Mouse (Mus musculus) limb, embryonic 14.5 days (tissue): ENCODE measurements around the gene Trim63. TPM values are rescaled to one million over a fixed set of nuclear protein-coding genes. Genes with fewer than 3 reads are reported as not detected.

ENCODE experiments used
- ATAC-seq: fragments of 200-750 bp; cut with Nextera tagmentation; 2 replicates; pipeline ENCODE4 v1.8.0; 2017; ENCODE audit warnings: low read depth, moderate number of reproducible peaks, moderate TSS enrichment; ENCODE audit not compliant: low FRiP score
- DNase-seq: peaks from one replicate; pipeline ENCODE4 v3.0.0-alpha.2; 2015; ENCODE audit warnings: low spot score
- H3K27ac ChIP-seq: fragments of 300-500 bp; sonication (generic); replicated peaks from 2 replicates; pipeline ENCODE4 v1.5.1; 2014; ENCODE audit warnings: low read depth, mild to moderate bottlenecking, low read length, moderate library complexity, mixed read lengths
- H3K27me3 ChIP-seq: fragments of 300-500 bp; sonication (generic); 2 replicates; pipeline ENCODE4 v1.6.1; 2014; ENCODE audit warnings: low read length, mixed read lengths; ENCODE audit not compliant: control insufficient read depth, insufficient read depth
- H3K36me3 ChIP-seq: fragments of 300-500 bp; sonication (generic); 2 replicates; pipeline ENCODE4 v1.6.1; 2014; ENCODE audit warnings: mild to moderate bottlenecking, low read length, moderate library complexity, mixed read lengths; ENCODE audit not compliant: control insufficient read depth, insufficient read depth
- H3K4me1 ChIP-seq: fragments of 300-500 bp; sonication (generic); 2 replicates; pipeline ENCODE4 v1.6.1; 2014; ENCODE audit warnings: antibody characterized with exemption, low read length, mixed read lengths; ENCODE audit not compliant: control insufficient read depth, insufficient read depth
- H3K4me2 ChIP-seq: fragments of 300-500 bp; sonication (generic); replicated peaks from 2 replicates; pipeline ENCODE4 v1.6.1; 2014; ENCODE audit warnings: low read depth, mild to moderate bottlenecking, low read length, moderate library complexity; ENCODE audit not compliant: severe bottlenecking
- H3K4me3 ChIP-seq: fragments of 300-500 bp; sonication (generic); replicated peaks from 2 replicates; pipeline ENCODE4 v1.5.1; 2014; ENCODE audit warnings: low read length
- H3K9ac ChIP-seq: fragments of 300-500 bp; sonication (generic); 2 replicates; pipeline ENCODE4 v1.6.1; 2014; ENCODE audit warnings: mild to moderate bottlenecking, low read depth, low read length, moderate library complexity; ENCODE audit not compliant: severe bottlenecking
- H3K9me3 ChIP-seq: fragments of 300-500 bp; sonication (generic); 2 replicates; pipeline ENCODE4 v1.6.1; 2016; ENCODE audit warnings: low read length; ENCODE audit not compliant: control insufficient read depth
- POLR2A ChIP-seq: fragments of 200-500 bp; IDR thresholded peaks from 2 replicates; pipeline ENCODE4 v1.8.0; 2012; ENCODE audit warnings: inconsistent platforms, mild to moderate bottlenecking, moderate library complexity, borderline replicate concordance; ENCODE audit not compliant: insufficient read depth, insufficient read length; ENCODE audit errors: extremely low read depth
- WGBS: fragments of 180-500 bp; shearing (Covaris S2); extraction: QIAGEN DNeasy Blood & Tissue Kit; methylation state at CpG from one replicate; pipeline ENCODE4 v1.1.7; 2014; 5-methylcytosine and 5-hydroxymethylcytosine counted together
- polyA plus RNA-seq, 2 experiments: library from polyadenylated mRNA; depleted of rRNA in 1 of 2; stranded (reverse) in 1 of 2; unstranded in 1 of 2; fragments of >200 nt; fragmentation: Nextera tagmentation in 1 of 2; extraction: Ambion mirVana in 1 of 2; gene quantifications; 2 replicates each; pipeline versions ENCODE4 v1.2.1 to v1.2.3; 2012 to 2014

The Trim63 gene
- polyA plus RNA-seq, 2 experiments, result 1.4 to 5.1 TPM

DNA sequence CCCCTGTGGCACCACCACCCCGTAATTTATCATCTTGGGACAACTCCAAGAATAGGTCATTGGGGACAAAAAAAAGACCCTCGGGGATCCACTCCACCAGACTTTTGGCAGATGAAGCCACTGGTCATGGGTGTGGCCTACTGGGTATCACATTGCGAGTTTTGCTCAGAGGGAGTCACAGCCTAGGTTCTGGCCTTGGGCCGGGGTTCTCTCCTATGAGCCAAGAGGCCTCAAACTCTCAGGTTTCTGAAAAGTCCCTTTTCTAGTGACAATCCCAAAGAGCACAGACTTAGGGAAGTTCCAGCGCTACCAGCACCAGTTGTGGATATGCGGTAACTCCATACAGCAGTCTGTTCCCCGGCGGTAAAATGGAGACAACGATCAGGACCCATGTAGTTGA is 4.3 kb upstream of the Trim63 start:
- no peak for ATAC-seq
- WGBS, result 84% methylated on average over 9 of the region's 9 CpGs

DNA sequence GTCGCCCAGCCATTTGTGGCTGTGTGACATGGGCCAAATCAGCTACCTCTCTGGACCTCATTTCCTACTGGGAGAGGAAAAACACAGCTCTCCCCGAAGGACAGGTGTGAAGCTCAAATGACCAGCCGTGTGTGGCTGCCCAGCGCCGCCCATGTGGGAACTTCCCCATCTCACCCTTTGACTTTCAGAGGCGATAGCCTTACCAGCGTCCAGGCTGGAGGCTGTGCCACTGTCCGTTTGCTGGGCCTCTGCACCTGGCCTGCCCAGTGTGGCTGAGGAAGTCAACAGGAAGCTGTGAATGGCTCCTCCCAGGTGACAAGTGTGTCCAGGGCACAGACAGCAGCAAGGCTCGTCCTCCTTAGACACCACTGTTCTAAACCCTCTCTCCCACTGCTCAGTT is 3.1 kb upstream of the Trim63 start:
- no peak for TF ChIP-seq POLR2A
- Histone ChIP-seq H3K4me2 (no peak overlapping the region), H3K4me1 (peaks cover 14% of the 10 kb centered on the region), H3K9ac (no peak overlapping the region), H3K27me3 (no peaks in the 10 kb centered on the region), H3K27ac (no peak overlapping the region), H3K36me3 (no peaks in the 10 kb centered on the region), H3K4me3 (no peak overlapping the region), H3K9me3 (no peaks in the 10 kb centered on the region; the same call in 1 of the 2 replicates)
- DNase-seq, result no peak
- WGBS, result 82% methylated on average over 9 of the region's 9 CpGs
- ATAC-seq, result no peak

More for the DNA sequence above, 4.3 kb upstream of the Trim63 start:
- no peak for DNase-seq
- no peak overlapping the region for H3K4me3 ChIP-seq
- no peaks in the 10 kb centered on the region; the same call in 1 of the 2 replicates for H3K9me3 ChIP-seq
- H3K4me2 ChIP-seq, result no peak overlapping the region
- H3K36me3 ChIP-seq, result no peaks in the 10 kb centered on the region
- H3K27ac ChIP-seq, result no peak overlapping the region
- no peaks in the 10 kb centered on the region for H3K27me3 ChIP-seq
- no peak for TF ChIP-seq POLR2A
- peaks cover 14% of the 10 kb centered on the region for H3K4me1 ChIP-seq
- H3K9ac ChIP-seq, result no peak overlapping the region

DNA sequence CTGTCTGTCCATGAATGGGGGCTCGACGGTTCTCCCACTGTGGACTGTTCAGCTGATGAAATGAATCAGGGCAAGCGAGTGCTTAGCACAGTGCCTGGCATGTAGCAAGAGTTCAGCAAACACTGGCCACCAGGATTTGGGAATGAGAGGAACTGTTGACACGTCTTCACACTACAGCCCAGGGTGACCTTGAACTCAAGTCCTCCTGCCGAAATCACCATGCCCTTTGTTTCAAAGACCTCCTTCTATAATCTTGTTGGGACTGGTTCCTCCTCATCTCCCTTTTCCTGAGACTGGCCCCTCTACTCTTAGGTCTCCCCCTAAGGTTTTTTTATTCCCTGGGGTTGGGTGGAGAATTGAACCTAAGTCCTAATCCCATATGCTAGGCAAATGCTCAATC is 2.6 kb upstream of the Trim63 start:
- Histone ChIP-seq H3K9me3 (no peaks in the 10 kb centered on the region; the same call in 1 of the 2 replicates), H3K4me1 (peaks cover 10% of the 10 kb centered on the region), H3K9ac (no peak overlapping the region), H3K4me3 (no peak overlapping the region), H3K4me2 (no peak overlapping the region), H3K27ac (no peak overlapping the region), H3K27me3 (no peaks in the 10 kb centered on the region), H3K36me3 (no peaks in the 10 kb centered on the region)
- ATAC-seq (no peak), DNase-seq (no peak)
- TF ChIP-seq POLR2A, result no peak
- 91% methylated on average over 5 of the region's 5 CpGs for WGBS

DNA sequence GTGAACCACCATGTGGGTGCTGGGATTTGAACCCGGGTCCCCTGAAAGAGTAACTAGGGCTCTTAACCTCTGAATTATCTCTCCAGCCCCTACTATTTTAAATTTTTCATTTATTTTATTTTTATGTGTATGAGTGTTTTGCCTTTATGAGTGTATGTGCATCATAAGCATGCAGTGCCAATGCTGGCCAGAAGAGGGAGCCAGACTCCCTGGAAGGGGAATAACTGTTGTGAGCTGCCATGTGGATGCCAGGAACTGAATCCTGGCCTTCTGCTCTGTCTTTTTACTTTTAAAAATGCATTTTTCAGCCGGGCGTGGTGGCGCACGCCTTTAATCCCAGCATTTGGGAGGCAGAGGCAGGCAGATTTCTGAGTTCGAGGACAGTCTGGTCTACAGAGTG is 2.0 kb upstream of the Trim63 start:
- Histone ChIP-seq H3K4me1 (peaks cover 7% of the 10 kb centered on the region; the same call in 1 of the 2 replicates), H3K36me3 (no peaks in the 10 kb centered on the region), H3K27ac (no peak overlapping the region), H3K4me2 (no peak overlapping the region), H3K27me3 (no peaks in the 10 kb centered on the region), H3K4me3 (no peak overlapping the region), H3K9ac (no peak overlapping the region), H3K9me3 (no peaks in the 10 kb centered on the region; the same call in 1 of the 2 replicates)
- no peak for TF ChIP-seq POLR2A
- ATAC-seq, result no peak
- 96% methylated on average over 6 of the region's 6 CpGs for WGBS
- no peak for DNase-seq

DNA sequence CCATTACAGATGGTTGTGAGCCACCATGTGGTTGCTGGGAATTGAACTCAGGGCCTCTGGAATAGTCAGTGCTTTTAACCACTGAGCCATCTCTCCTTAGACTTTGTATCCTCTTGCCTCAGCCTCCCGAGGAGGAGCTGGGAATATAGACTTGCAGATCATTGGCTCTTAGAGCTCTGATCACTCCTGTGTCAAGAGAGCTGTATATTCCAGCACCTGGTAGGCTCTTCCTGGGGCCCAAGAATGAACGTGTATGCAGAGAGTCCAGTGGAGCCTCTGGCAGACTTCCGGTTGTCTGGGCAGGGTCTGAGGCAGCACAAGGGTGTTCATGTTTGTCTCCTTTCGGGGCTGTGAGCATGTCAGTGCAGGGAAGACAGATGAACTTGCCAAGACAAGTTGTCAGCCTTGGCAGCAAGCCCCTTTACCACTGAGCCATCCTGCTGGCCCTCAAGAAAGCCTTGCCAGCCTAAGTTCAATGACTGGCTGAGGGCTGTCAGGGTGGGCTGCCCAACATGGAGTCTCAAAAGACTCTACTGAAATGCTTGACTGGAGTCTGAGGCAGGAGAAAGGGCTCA is 752 bp upstream of the Trim63 start:
- Histone ChIP-seq H3K4me3 (no peak overlapping the region), H3K27ac (no peak overlapping the region), H3K4me1 (peaks cover 7% of the 10 kb centered on the region; the same call in 1 of the 2 replicates), H3K36me3 (no peaks in the 10 kb centered on the region), H3K9me3 (no peaks in the 10 kb centered on the region; the same call in 1 of the 2 replicates), H3K4me2 (no peak overlapping the region), H3K9ac (no peak overlapping the region), H3K27me3 (no peaks in the 10 kb centered on the region)
- ATAC-seq, result no peak
- TF ChIP-seq POLR2A, result no peak
- DNase-seq, result no peak
- 76% methylated on average over 4 of the region's 4 CpGs for WGBS
